Mouse (Mus musculus) liver, postnatal 0 days (tissue): ENCODE measurements around the gene Them7.

ENCODE experiments used
- CTCF ChIP-seq: sonication (generic); IDR thresholded peaks from 2 replicates; pipeline ENCODE4 v1.5.1; 2016; ENCODE audit warnings: antibody characterized with exemption, low read depth
- EP300 ChIP-seq: IDR thresholded peaks from 2 replicates; pipeline ENCODE4 v1.6.1; 2016; ENCODE audit warnings: antibody characterized with exemption, low read depth, mild to moderate bottlenecking

DNA sequence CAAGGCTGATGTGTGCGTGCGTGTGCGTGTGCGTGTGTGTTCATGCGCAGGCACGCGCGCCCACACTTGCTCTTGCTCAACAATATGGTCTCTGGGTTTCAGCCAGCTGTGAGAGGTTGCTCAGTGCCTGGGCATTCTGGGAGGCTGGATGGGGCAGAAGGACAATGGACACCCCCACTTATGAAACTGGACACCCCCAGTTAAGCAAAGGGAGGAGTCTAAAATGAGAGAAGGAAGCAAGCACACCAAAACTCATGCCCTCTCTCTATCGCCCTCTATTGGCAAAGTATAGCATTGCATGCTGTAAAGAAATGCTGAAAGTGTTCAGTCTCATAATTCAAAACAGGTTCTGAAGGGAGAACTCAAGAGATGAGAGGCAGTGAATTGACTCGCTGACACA lies 35.9 kb upstream of the Them7 start:
- TF ChIP-seq CTCF (peak; percentile 85), EP300 (no peak)
